Mouse (Mus musculus) lung, postnatal 0 days (tissue): ENCODE measurements around the gene Fndc1. TPM values are rescaled to one million over a fixed set of nuclear protein-coding genes. Genes with fewer than 3 reads are reported as not detected.

Experiments
- ATAC-seq: fragments of 200-750 bp; cut with Nextera tagmentation; 2 replicates; pipeline ENCODE4 v1.8.0; 2017; ENCODE audit warnings: moderate library complexity
- DNase-seq: peaks from one replicate; pipeline ENCODE4 v3.0.0-alpha.2; 2016; ENCODE audit warnings: low spot score
- H3K27ac ChIP-seq: fragments of 300-500 bp; sonication (generic); 2 replicates; pipeline ENCODE4 v1.5.1; 2014; ENCODE audit warnings: antibody characterized with exemption, mild to moderate bottlenecking, low read length, mixed read lengths
- H3K27me3 ChIP-seq: fragments of 300-500 bp; sonication (generic); replicated peaks from 2 replicates; pipeline ENCODE4 v1.6.1; 2014; ENCODE audit warnings: low read length, mixed read lengths; ENCODE audit not compliant: insufficient read depth
- H3K36me3 ChIP-seq: fragments of 300-500 bp; sonication (generic); 2 replicates; pipeline ENCODE4 v1.6.1; 2014; ENCODE audit warnings: low read length, mixed read lengths; ENCODE audit not compliant: insufficient read depth
- H3K4me1 ChIP-seq: fragments of 300-500 bp; sonication (generic); 2 replicates; pipeline ENCODE4 v1.6.1; 2014; ENCODE audit warnings: antibody characterized with exemption, low read depth, low read length, mixed read lengths; ENCODE audit not compliant: insufficient read depth
- H3K4me2 ChIP-seq: fragments of 300-500 bp; sonication (generic); replicated peaks from 2 replicates; pipeline ENCODE4 v1.6.1; 2014; ENCODE audit warnings: low read depth, mild to moderate bottlenecking, low read length, moderate library complexity, mixed read lengths
- H3K4me3 ChIP-seq: fragments of 300-500 bp; sonication (generic); 2 replicates; pipeline ENCODE4 v1.5.1; 2014; ENCODE audit warnings: low read depth, low read length
- H3K9ac ChIP-seq: fragments of 300-500 bp; sonication (generic); replicated peaks from 2 replicates; pipeline ENCODE4 v1.6.1; 2014; ENCODE audit warnings: low read depth, mild to moderate bottlenecking
- H3K9me3 ChIP-seq: fragments of 300-500 bp; sonication (generic); 2 replicates; pipeline ENCODE4 v1.6.1; 2016; ENCODE audit warnings: low read length, mixed read lengths
- CTCF ChIP-seq: IDR thresholded peaks from 2 replicates; pipeline ENCODE4 v1.5.1; 2016; ENCODE audit warnings: antibody characterized with exemption, mild to moderate bottlenecking
- EP300 ChIP-seq: IDR thresholded peaks from 2 replicates; pipeline ENCODE4 v1.6.1; 2016; ENCODE audit warnings: antibody characterized with exemption, mild to moderate bottlenecking, control low read depth
- WGBS: fragments of 180-500 bp; shearing (Covaris S2); extraction: QIAGEN DNeasy Blood & Tissue Kit; methylation state at CpG from one replicate; pipeline ENCODE4 v1.1.7; 2014; 5-methylcytosine and 5-hydroxymethylcytosine counted together
- microRNA-seq: library from miRNA; unstranded; fragments of <30 nt; microRNA quantifications from one replicate; pipeline ENCODE4, GENCODE M21; 2016
- polyA plus RNA-seq: library from polyadenylated mRNA; unstranded; fragments of >200 nt; fragmentation: Nextera tagmentation; extraction: Ambion mirVana; gene quantifications from 2 replicates; pipeline ENCODE4 v1.2.1, GENCODE M21; 2015

Gene Fndc1
- polyA plus RNA-seq, 1 experiment from 2014 or later: 40.8 TPM

GRCm38 (mm10) chr17:7707073-7707472 is 120.0 kb downstream of the Fndc1 start:
- H3K4me2 ChIP-seq: no peak overlapping the region

GRCm38 (mm10) chr17:7690271-7690670 is 136.8 kb downstream of the Fndc1 start:
- no peak overlapping the region for H3K9ac ChIP-seq
- DNase-seq (no peak), ATAC-seq (no peak)
- 80% methylated on average over 4 of the region's 4 CpGs for WGBS
- no peaks in the 10 kb centered on the region for H3K9me3 ChIP-seq
- no peaks in the 10 kb centered on the region for H3K27me3 ChIP-seq
- no peaks in the 10 kb centered on the region for H3K4me1 ChIP-seq
- no peaks in the 10 kb centered on the region for H3K36me3 ChIP-seq
- H3K4me3 ChIP-seq: no peak overlapping the region
- no peak overlapping the region for H3K4me2 ChIP-seq
- no peak overlapping the region for H3K27ac ChIP-seq
- TF ChIP-seq EP300: no peak
- TF ChIP-seq CTCF: no peak

More at GRCm38 (mm10) chr17:7707073-7707472, 120.0 kb downstream of the Fndc1 start:
- no peak overlapping the region for H3K27ac ChIP-seq
- H3K27me3 ChIP-seq: no peaks in the 10 kb centered on the region
- WGBS: 40% methylated on average over 4 of the region's 4 CpGs
- H3K4me3 ChIP-seq: no peak overlapping the region
- no peaks in the 10 kb centered on the region for H3K9me3 ChIP-seq
- H3K9ac ChIP-seq: no peak overlapping the region
- DNase-seq (peak; percentile 57), ATAC-seq (peak; percentile 78)
- TF ChIP-seq CTCF (no peak), EP300 (peak; percentile 73)
- no peaks in the 10 kb centered on the region for H3K4me1 ChIP-seq
- no peaks in the 10 kb centered on the region for H3K36me3 ChIP-seq

Small RNA genes lying within 50 kb of the gene (microRNA-seq; reads per million reads assigned to microRNA genes)
- not detected for gene Gm25872

Other genes with a start within 250 kb of the Fndc1 start
- 1.3 and 1.4 TPM in 2 replicates for gene Tagap, start 98.7 kb upstream of the Fndc1 start, polyA plus RNA-seq
- 58.1 and 60.5 TPM in 2 replicates for gene Rsph3a, start 118.3 kb upstream of the Fndc1 start, polyA plus RNA-seq